20 mouse cellular contexts compared by ENCODE assay signal in genomic region chr4:97803791-97804190, GRCm38 (mm10). TPM values are rescaled to one million over a fixed set of nuclear protein-coding genes. Genes with fewer than 3 reads are reported as not detected.
"Had no signal": no experiment of that assay in that cellular context is flagged by ENCODE, and none has a peak within 500 bp of the region (broad histone marks: within the 10 kb centered on the region; RNA-seq: fewer than 3 reads in every experiment).

No protein-coding gene starts in this region.

- H3K9me3 ChIP-seq: lung, embryonic 15.5 days; midbrain, embryonic 15.5 days; neural tube, embryonic 15.5 days had no signal

- H3K9ac ChIP-seq: limb, embryonic 12.5 days; limb, embryonic 15.5 days; liver, embryonic 14.5 days; lung, embryonic 15.5 days; midbrain, embryonic 12.5 days; midbrain, embryonic 15.5 days; neural tube, embryonic 12.5 days; neural tube, embryonic 15.5 days had no signal

- H3K36me3 ChIP-seq: midbrain, embryonic 15.5 days had no signal

- H3K27me3 ChIP-seq: limb, embryonic 12.5 days; limb, embryonic 15.5 days; lung, embryonic 15.5 days; midbrain, embryonic 15.5 days; neural tube, embryonic 12.5 days; neural tube, embryonic 15.5 days had no signal

- H3K4me3 ChIP-seq: limb, embryonic 12.5 days; limb, embryonic 15.5 days; lung, embryonic 15.5 days; midbrain, embryonic 12.5 days; midbrain, embryonic 15.5 days; neural tube, embryonic 12.5 days; neural tube, embryonic 15.5 days had no signal

- DNase-seq: kidney, adult 2 months; kidney, postnatal 36 days; left cerebral cortex, postnatal 4 days; lung, adult 18-20 months; lung, postnatal 10 days; lung, postnatal 36 days; thymus, adult 18-20 months; thymus, postnatal 36 days had no signal

- H3K27ac ChIP-seq: kidney, postnatal 0 days; limb, embryonic 12.5 days; limb, embryonic 15.5 days; liver, embryonic 14.5 days; lung, embryonic 15.5 days; midbrain, embryonic 12.5 days; midbrain, embryonic 15.5 days; neural tube, embryonic 12.5 days; neural tube, embryonic 15.5 days had no signal

- ATAC-seq: intestine, postnatal 0 days; midbrain, embryonic 15.5 days had no signal

RNA-seq across cellular contexts. Expression of gene E130114P18Rik, which starts 25.9 kb away (rescaled TPM):
- polyA plus RNA-seq: liver, embryonic 14.5 days; small intestine, adult 2 months; spleen, adult 2 months had no signal
